Mouse (Mus musculus): ENCODE results near the gene N4bp2l2. TPM values are rescaled to one million over a fixed set of nuclear protein-coding genes. Genes with fewer than 3 reads are reported as not detected.

Gene N4bp2l2
- polyA plus RNA-seq, 1 experiment from 2014 or later = 45.0 TPM

GRCm38 (mm10) chr5:150570496-150571219, 95.3 kb downstream of the N4bp2l2 start:
- no peak for DNase-seq (ENCODE audit: low spot score)

GRCm38 (mm10) chr5:150566971-150567370, 99.0 kb downstream of the N4bp2l2 start:
- Histone ChIP-seq H3K9me3 (ENCODE audit: control insufficient read depth, low read length) (no peaks in the 10 kb centered on the region), H3K36me3 (ENCODE audit: control insufficient read depth, insufficient read depth, low read length) (0 out of 2 replicates have a peak, but pooled peaks cover 2% of the 10 kb centered on the region), H3K4me3 (ENCODE audit: low read depth, low read length) (no peak overlapping the region), H3K4me2 (replicated peaks; ENCODE audit: low read depth, low read length) (no peak overlapping the region), H3K27ac (ENCODE audit: low read depth, low read length) (no peak overlapping the region), H3K9ac (ENCODE audit: low read depth, low read length) (no peak overlapping the region), H3K27me3 (ENCODE audit: control insufficient read depth, insufficient read depth, low read length) (no peaks in the 10 kb centered on the region), H3K4me1 (replicated peaks; ENCODE audit: control insufficient read depth, insufficient read depth, low read length) (no peaks in the 10 kb centered on the region)
- ATAC-seq (ENCODE audit: low FRiP score) = no peak
- DNase-seq (ENCODE audit: low spot score) = no peak
- 94% methylated on average over 5 of the region's 5 CpGs for WGBS

More at GRCm38 (mm10) chr5:150570496-150571219, 95.3 kb downstream of the N4bp2l2 start:
- H3K4me2 ChIP-seq (replicated peaks; ENCODE audit: low read depth, low read length) = no peak overlapping the region
- H3K9ac ChIP-seq (ENCODE audit: low read depth, low read length) = no peak overlapping the region
- H3K9me3 ChIP-seq (ENCODE audit: control insufficient read depth, low read length) = no peaks in the 10 kb centered on the region
- WGBS = 94% methylated on average over 11 of the region's 11 CpGs
- no peak overlapping the region for H3K4me3 ChIP-seq (ENCODE audit: low read depth, low read length)
- no peaks in the 10 kb centered on the region for H3K27me3 ChIP-seq (ENCODE audit: control insufficient read depth, insufficient read depth, low read length)
- H3K36me3 ChIP-seq (ENCODE audit: control insufficient read depth, insufficient read depth, low read length) = 0 out of 2 replicates have a peak, but pooled peaks cover 2% of the 10 kb centered on the region
- no peaks in the 10 kb centered on the region for H3K4me1 ChIP-seq (replicated peaks; ENCODE audit: control insufficient read depth, insufficient read depth, low read length)
- no peak for ATAC-seq (ENCODE audit: low FRiP score)
- no peak overlapping the region for H3K27ac ChIP-seq (ENCODE audit: low read depth, low read length)

- H3K27ac ChIP-seq (ENCODE audit: low read depth, low read length) = no peak overlapping the region
- H3K36me3 ChIP-seq (ENCODE audit: control insufficient read depth, insufficient read depth, low read length) = 0 out of 2 replicates have a peak, but pooled peaks cover 2% of the 10 kb centered on the region
- no peaks in the 10 kb centered on the region for H3K27me3 ChIP-seq (ENCODE audit: control insufficient read depth, insufficient read depth, low read length)
- no peak for DNase-seq (ENCODE audit: low spot score)
- ATAC-seq (ENCODE audit: low FRiP score) = no peak
- no peaks in the 10 kb centered on the region for H3K4me1 ChIP-seq (replicated peaks; ENCODE audit: control insufficient read depth, insufficient read depth, low read length)
- H3K9me3 ChIP-seq (ENCODE audit: control insufficient read depth, low read length) = no peaks in the 10 kb centered on the region
- no peak overlapping the region for H3K4me2 ChIP-seq (replicated peaks; ENCODE audit: low read depth, low read length)
- WGBS = 62% methylated on average over 3 of the region's 3 CpGs
- no peak overlapping the region for H3K9ac ChIP-seq (ENCODE audit: low read depth, low read length)
- H3K4me3 ChIP-seq (ENCODE audit: low read depth, low read length) = no peak overlapping the region
Observed at GRCm38 (mm10) chr5:150566226-150566625, 99.8 kb downstream of the N4bp2l2 start.

GRCm38 (mm10) chr5:150564426-150564825, 101.6 kb downstream of the N4bp2l2 start:
- no peak for DNase-seq (ENCODE audit: low spot score)
- no peak overlapping the region for H3K4me2 ChIP-seq (replicated peaks; ENCODE audit: low read depth, low read length)
- 96% methylated on average over 6 of the region's 6 CpGs for WGBS
- no peaks in the 10 kb centered on the region for H3K27me3 ChIP-seq (ENCODE audit: control insufficient read depth, insufficient read depth, low read length)
- no peaks in the 10 kb centered on the region for H3K36me3 ChIP-seq (ENCODE audit: control insufficient read depth, insufficient read depth, low read length)
- no peaks in the 10 kb centered on the region for H3K9me3 ChIP-seq (ENCODE audit: control insufficient read depth, low read length)
- no peaks in the 10 kb centered on the region for H3K4me1 ChIP-seq (replicated peaks; ENCODE audit: control insufficient read depth, insufficient read depth, low read length)
- H3K9ac ChIP-seq (ENCODE audit: low read depth, low read length) = no peak overlapping the region
- no peak overlapping the region for H3K4me3 ChIP-seq (ENCODE audit: low read depth, low read length)
- H3K27ac ChIP-seq (ENCODE audit: low read depth, low read length) = no peak overlapping the region
- ATAC-seq (ENCODE audit: low FRiP score) = no peak

GRCm38 (mm10) chr5:150561783-150562182, 104.2 kb downstream of the N4bp2l2 start:
- H3K4me2 ChIP-seq (replicated peaks; ENCODE audit: low read depth, low read length) = no peak overlapping the region
- H3K36me3 ChIP-seq (ENCODE audit: control insufficient read depth, insufficient read depth, low read length) = no peaks in the 10 kb centered on the region
- H3K27ac ChIP-seq (ENCODE audit: low read depth, low read length) = no peak overlapping the region
- H3K9ac ChIP-seq (ENCODE audit: low read depth, low read length) = no peak overlapping the region
- no peaks in the 10 kb centered on the region for H3K27me3 ChIP-seq (ENCODE audit: control insufficient read depth, insufficient read depth, low read length)
- DNase-seq (ENCODE audit: low spot score) (no peak), ATAC-seq (ENCODE audit: low FRiP score) (no peak)
- H3K4me1 ChIP-seq (replicated peaks; ENCODE audit: control insufficient read depth, insufficient read depth, low read length) = no peaks in the 10 kb centered on the region
- no peaks in the 10 kb centered on the region for H3K9me3 ChIP-seq (ENCODE audit: control insufficient read depth, low read length)
- WGBS = 92% methylated on average over 5 of the region's 5 CpGs
- no peak overlapping the region for H3K4me3 ChIP-seq (ENCODE audit: low read depth, low read length)

GRCm38 (mm10) chr5:150561376-150561775, 104.6 kb downstream of the N4bp2l2 start:
- Histone ChIP-seq H3K9ac (ENCODE audit: low read depth, low read length) (no peak overlapping the region), H3K9me3 (ENCODE audit: control insufficient read depth, low read length) (no peaks in the 10 kb centered on the region), H3K4me3 (ENCODE audit: low read depth, low read length) (no peak overlapping the region), H3K4me2 (replicated peaks; ENCODE audit: low read depth, low read length) (no peak overlapping the region), H3K27me3 (ENCODE audit: control insufficient read depth, insufficient read depth, low read length) (no peaks in the 10 kb centered on the region), H3K36me3 (ENCODE audit: control insufficient read depth, insufficient read depth, low read length) (no peaks in the 10 kb centered on the region), H3K27ac (ENCODE audit: low read depth, low read length) (no peak overlapping the region), H3K4me1 (replicated peaks; ENCODE audit: control insufficient read depth, insufficient read depth, low read length) (no peaks in the 10 kb centered on the region)
- no peak for DNase-seq (ENCODE audit: low spot score)
- ATAC-seq (ENCODE audit: low FRiP score) = no peak

GRCm38 (mm10) chr5:150560851-150561250, 105.1 kb downstream of the N4bp2l2 start:
- Histone ChIP-seq H3K4me2 (replicated peaks; ENCODE audit: low read depth, low read length) (no peak overlapping the region), H3K4me1 (replicated peaks; ENCODE audit: control insufficient read depth, insufficient read depth, low read length) (no peaks in the 10 kb centered on the region), H3K27me3 (ENCODE audit: control insufficient read depth, insufficient read depth, low read length) (no peaks in the 10 kb centered on the region), H3K9ac (ENCODE audit: low read depth, low read length) (no peak overlapping the region), H3K36me3 (ENCODE audit: control insufficient read depth, insufficient read depth, low read length) (no peaks in the 10 kb centered on the region), H3K27ac (ENCODE audit: low read depth, low read length) (no peak overlapping the region), H3K4me3 (ENCODE audit: low read depth, low read length) (no peak overlapping the region), H3K9me3 (ENCODE audit: control insufficient read depth, low read length) (no peaks in the 10 kb centered on the region)
- 93% methylated on average over 5 of the region's 5 CpGs for WGBS
- ATAC-seq (ENCODE audit: low FRiP score) = no peak
- no peak for DNase-seq (ENCODE audit: low spot score)

GRCm38 (mm10) chr5:150559519-150560103, 106.4 kb downstream of the N4bp2l2 start:
- H3K9me3 ChIP-seq (ENCODE audit: control insufficient read depth, low read length) = no peaks in the 10 kb centered on the region
- no peak for ATAC-seq (ENCODE audit: low FRiP score)
- DNase-seq (ENCODE audit: low spot score) = no peak
- H3K27ac ChIP-seq (ENCODE audit: low read depth, low read length) = no peak overlapping the region
- H3K27me3 ChIP-seq (ENCODE audit: control insufficient read depth, insufficient read depth, low read length) = no peaks in the 10 kb centered on the region
- no peak overlapping the region for H3K4me3 ChIP-seq (ENCODE audit: low read depth, low read length)
- WGBS = 94% methylated on average over 6 of the region's 6 CpGs
- no peaks in the 10 kb centered on the region for H3K36me3 ChIP-seq (ENCODE audit: control insufficient read depth, insufficient read depth, low read length)
- no peaks in the 10 kb centered on the region for H3K4me1 ChIP-seq (replicated peaks; ENCODE audit: control insufficient read depth, insufficient read depth, low read length)
- no peak overlapping the region for H3K4me2 ChIP-seq (replicated peaks; ENCODE audit: low read depth, low read length)
- H3K9ac ChIP-seq (ENCODE audit: low read depth, low read length) = no peak overlapping the region

All from hindbrain, embryonic 11.5 days (tissue).